Mouse (Mus musculus) lung, embryonic 14.5 days (tissue): ENCODE measurements at regions not wholly inside any gene's neighbourhood (a gene's known extent, or its start where the extent isn't known, plus 50 kb on each side); places are given as distances from the start of the nearest gene placed in this dataset.

ENCODE experiments used
- ATAC-seq: fragments of 200-750 bp; cut with Nextera tagmentation; 2 replicates; pipeline ENCODE4 v1.8.0; 2017; ENCODE audit warnings: mild to moderate bottlenecking, moderate TSS enrichment, moderate library complexity; ENCODE audit not compliant: insufficient read depth
- DNase-seq: peaks from one replicate; pipeline ENCODE4 v3.0.0-alpha.2; 2015
- H3K27ac ChIP-seq: fragments of 300-500 bp; sonication (generic); 2 replicates; pipeline ENCODE4 v1.5.1; 2014; ENCODE audit warnings: low read depth, mild to moderate bottlenecking, moderate library complexity
- H3K27me3 ChIP-seq: fragments of 300-500 bp; sonication (generic); 2 replicates; pipeline ENCODE4 v1.6.1; 2014; ENCODE audit warnings: low read length, control low read depth; ENCODE audit not compliant: insufficient read depth
- H3K36me3 ChIP-seq: fragments of 300-500 bp; sonication (generic); 2 replicates; pipeline ENCODE4 v1.6.1; 2014; ENCODE audit warnings: control low read depth; ENCODE audit not compliant: insufficient read depth
- H3K4me1 ChIP-seq: fragments of 300-500 bp; sonication (generic); 2 replicates; pipeline ENCODE4 v1.6.1; 2014; ENCODE audit warnings: antibody characterized with exemption, control low read depth; ENCODE audit not compliant: insufficient read depth
- H3K4me2 ChIP-seq: fragments of 300-500 bp; sonication (generic); 2 replicates; pipeline ENCODE4 v1.6.1; 2014; ENCODE audit warnings: mild to moderate bottlenecking
- H3K4me3 ChIP-seq: fragments of 300-500 bp; sonication (generic); 2 replicates; pipeline ENCODE4 v1.5.1; 2014; ENCODE audit warnings: low read depth, low read length
- H3K9ac ChIP-seq: fragments of 300-500 bp; sonication (generic); 2 replicates; pipeline ENCODE4 v1.6.1; 2014
- H3K9me3 ChIP-seq: fragments of 300-500 bp; sonication (generic); 2 replicates; pipeline ENCODE4 v1.6.1; 2016; ENCODE audit warnings: low read depth, low read length, control low read depth
- CTCF ChIP-seq: IDR thresholded peaks from 2 replicates; pipeline ENCODE4 v1.5.1; 2016; ENCODE audit warnings: antibody characterized with exemption, low read depth
- WGBS: fragments of 180-500 bp; shearing (Covaris S2); extraction: QIAGEN DNeasy Blood & Tissue Kit; methylation state at CpG from one replicate; pipeline ENCODE4 v1.1.7; 2014; 5-methylcytosine and 5-hydroxymethylcytosine counted together

- no peak overlapping the region for H3K9ac ChIP-seq
- DNase-seq (no peak), ATAC-seq (no peak)
- no peaks in the 10 kb centered on the region for H3K4me1 ChIP-seq
- no peak for TF ChIP-seq CTCF
- H3K27ac ChIP-seq, result no peak overlapping the region
- H3K27me3 ChIP-seq, result no peaks in the 10 kb centered on the region
- no peak overlapping the region for H3K4me3 ChIP-seq
- H3K9me3 ChIP-seq, result no peaks in the 10 kb centered on the region
- no peak overlapping the region for H3K4me2 ChIP-seq
- H3K36me3 ChIP-seq, result no peaks in the 10 kb centered on the region
Measured at GRCm38 (mm10) chr5:62096052-62096451, 287.4 kb downstream of the G6pd2 start.

- Histone ChIP-seq H3K4me3 (no peak overlapping the region), H3K27ac (no peak overlapping the region), H3K36me3 (no peaks in the 10 kb centered on the region), H3K4me1 (no peaks in the 10 kb centered on the region), H3K9me3 (no peaks in the 10 kb centered on the region), H3K4me2 (no peak overlapping the region), H3K27me3 (no peaks in the 10 kb centered on the region), H3K9ac (no peak overlapping the region)
- WGBS, result 83% methylated on average over 1 of the region's 1 CpGs
- DNase-seq (no peak), ATAC-seq (no peak)
- no peak for TF ChIP-seq CTCF
Measured at GRCm38 (mm10) chr5:62113226-62113625, 304.6 kb downstream of the G6pd2 start.

GRCm38 (mm10) chr5:62113664-62114063 lies 305.0 kb downstream of the G6pd2 start:
- WGBS, result 88% methylated on average over 1 of the region's 1 CpGs
- H3K4me2 ChIP-seq, result no peak overlapping the region
- no peak for ATAC-seq
- H3K27ac ChIP-seq, result no peak overlapping the region
- H3K9ac ChIP-seq, result no peak overlapping the region
- DNase-seq, result no peak
- H3K36me3 ChIP-seq, result no peaks in the 10 kb centered on the region
- no peak for TF ChIP-seq CTCF
- no peaks in the 10 kb centered on the region for H3K27me3 ChIP-seq
- no peak overlapping the region for H3K4me3 ChIP-seq
- H3K9me3 ChIP-seq, result no peaks in the 10 kb centered on the region
- no peaks in the 10 kb centered on the region for H3K4me1 ChIP-seq

GRCm38 (mm10) chr5:62145178-62145577 lies 336.6 kb downstream of the G6pd2 start:
- no peak for DNase-seq
- no peak for ATAC-seq
- H3K27ac ChIP-seq, result no peak overlapping the region
- no peak for TF ChIP-seq CTCF
- H3K4me1 ChIP-seq, result no peaks in the 10 kb centered on the region
- H3K4me2 ChIP-seq, result no peak overlapping the region
- H3K9me3 ChIP-seq, result no peaks in the 10 kb centered on the region
- H3K9ac ChIP-seq, result no peak overlapping the region
- no peaks in the 10 kb centered on the region for H3K27me3 ChIP-seq
- H3K4me3 ChIP-seq, result no peak overlapping the region
- H3K36me3 ChIP-seq, result no peaks in the 10 kb centered on the region

GRCm38 (mm10) chr5:62147399-62147798 lies 338.8 kb downstream of the G6pd2 start:
- ATAC-seq, result no peak
- Histone ChIP-seq H3K27ac (no peak overlapping the region), H3K4me2 (no peak overlapping the region), H3K4me3 (no peak overlapping the region), H3K9ac (no peak overlapping the region), H3K4me1 (no peaks in the 10 kb centered on the region), H3K9me3 (no peaks in the 10 kb centered on the region), H3K27me3 (no peaks in the 10 kb centered on the region), H3K36me3 (no peaks in the 10 kb centered on the region)
- no peak for DNase-seq
- TF ChIP-seq CTCF, result no peak

- no peak overlapping the region for H3K9ac ChIP-seq
- H3K4me2 ChIP-seq, result no peak overlapping the region
- no peaks in the 10 kb centered on the region for H3K9me3 ChIP-seq
- no peak overlapping the region for H3K4me3 ChIP-seq
- peak; percentile 9 for DNase-seq
- no peak for TF ChIP-seq CTCF
- no peak overlapping the region for H3K27ac ChIP-seq
- 60% methylated on average over 2 of the region's 2 CpGs for WGBS
- no peak for ATAC-seq
- no peaks in the 10 kb centered on the region for H3K36me3 ChIP-seq
- H3K4me1 ChIP-seq, result no peaks in the 10 kb centered on the region
- no peaks in the 10 kb centered on the region for H3K27me3 ChIP-seq
Measured at GRCm38 (mm10) chr5:62160528-62160927, 351.9 kb downstream of the G6pd2 start.

- Histone ChIP-seq H3K4me2 (no peak overlapping the region), H3K9ac (no peak overlapping the region), H3K27me3 (no peaks in the 10 kb centered on the region), H3K4me1 (no peaks in the 10 kb centered on the region), H3K27ac (no peak overlapping the region), H3K9me3 (no peaks in the 10 kb centered on the region), H3K36me3 (no peaks in the 10 kb centered on the region), H3K4me3 (no peak overlapping the region)
- WGBS, result 71% methylated on average over 2 of the region's 2 CpGs
- ATAC-seq (no peak), DNase-seq (no peak)
- no peak for TF ChIP-seq CTCF
Measured at GRCm38 (mm10) chr5:62192073-62192472, 383.5 kb downstream of the G6pd2 start.

- Histone ChIP-seq H3K9ac (no peak overlapping the region), H3K27me3 (no peaks in the 10 kb centered on the region), H3K27ac (no peak overlapping the region), H3K4me1 (no peaks in the 10 kb centered on the region), H3K4me3 (no peak overlapping the region), H3K9me3 (no peaks in the 10 kb centered on the region), H3K36me3 (no peaks in the 10 kb centered on the region), H3K4me2 (no peak overlapping the region)
- ATAC-seq (no peak), DNase-seq (no peak)
- TF ChIP-seq CTCF, result no peak
- 53% methylated on average over 2 of the region's 2 CpGs for WGBS
Measured at GRCm38 (mm10) chr5:62205384-62205783, 396.8 kb downstream of the G6pd2 start.
